Mouse (Mus musculus) brain, embryonic 14.5 days (tissue): Measurements from ENCODE around the gene Dlk1.

ENCODE experiments used
- CTCF ChIP-seq: fragments of 200-500 bp; IDR thresholded peaks from 2 replicates; pipeline ENCODE4 v1.5.1; 2012; ENCODE audit warnings: inconsistent platforms, mild to moderate bottlenecking, moderate library complexity, borderline replicate concordance; ENCODE audit not compliant: insufficient read depth, insufficient read length; ENCODE audit errors: extremely low read depth
- POLR2A ChIP-seq: fragments of 200-500 bp; IDR thresholded peaks from 2 replicates; pipeline ENCODE4 v1.6.1; 2012; ENCODE audit warnings: mild to moderate bottlenecking, inconsistent platforms, borderline replicate concordance; ENCODE audit not compliant: poor library complexity, insufficient read depth, insufficient read length, severe bottlenecking; ENCODE audit errors: extremely low read depth

DNA sequence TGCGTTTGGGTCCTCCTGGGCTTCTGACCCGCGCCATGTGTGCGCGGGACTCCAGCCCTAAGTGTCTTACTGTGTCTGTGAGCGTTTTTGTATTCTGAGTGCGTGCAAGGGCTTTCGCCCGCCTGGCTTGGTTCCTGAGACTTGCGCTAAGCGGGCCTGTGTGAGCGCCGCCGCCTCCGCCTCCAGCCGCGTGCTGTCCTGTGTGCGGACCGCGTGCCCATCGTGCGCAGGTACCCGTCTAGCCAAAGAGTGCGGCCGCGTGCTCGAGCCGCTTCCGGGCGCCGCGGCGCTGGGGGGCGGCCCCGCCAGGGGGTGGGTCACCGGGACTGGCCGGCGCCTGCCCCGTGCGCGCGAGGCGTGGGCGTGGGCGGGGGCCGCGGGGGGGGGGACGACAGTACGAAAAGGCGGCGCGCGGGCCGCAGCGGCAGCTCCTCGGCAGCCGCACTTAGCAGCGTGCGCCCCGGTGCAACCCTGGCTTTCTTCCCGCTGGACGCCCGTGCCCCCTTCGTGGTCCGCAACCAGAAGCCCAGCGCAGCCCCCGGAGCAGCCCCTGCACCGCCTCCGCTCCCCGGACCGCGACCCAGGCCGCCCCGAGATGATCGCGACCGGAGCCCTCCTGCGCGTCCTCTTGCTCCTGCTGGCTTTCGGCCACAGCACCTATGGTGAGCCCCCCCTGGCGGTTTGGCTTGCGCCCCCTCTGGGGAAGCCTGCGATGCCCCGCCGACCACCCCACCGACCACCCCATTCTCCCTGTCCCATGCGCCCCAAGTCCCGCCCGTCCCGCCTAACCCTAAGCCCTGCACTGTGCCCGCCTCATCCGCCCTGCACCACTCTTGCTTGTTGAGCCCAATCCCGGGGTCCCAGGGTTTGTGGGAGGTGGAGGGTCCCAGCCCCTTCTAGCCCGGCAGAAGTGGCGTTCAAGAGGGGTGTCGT is 708 bp downstream of the Dlk1 start:
- TF ChIP-seq CTCF (no peak), POLR2A (no peak)
